16 mouse cellular contexts compared by ENCODE assay signal in genomic region chr11:87163751-87164150, GRCm38 (mm10).
"Had no signal": no experiment of that assay in that cellular context is flagged by ENCODE, and none has a peak within 500 bp of the region (broad histone marks: within the 10 kb centered on the region; RNA-seq: fewer than 3 reads in every experiment).

No protein-coding gene starts in this region.

- H3K4me3 ChIP-seq: neural tube, embryonic 13.5 days; neural tube, embryonic 15.5 days; stomach, embryonic 15.5 days had no signal

- H3K27me3 ChIP-seq: neural tube, embryonic 13.5 days; neural tube, embryonic 15.5 days; stomach, embryonic 15.5 days had no signal

- H3K9me3 ChIP-seq: neural tube, embryonic 15.5 days; stomach, embryonic 15.5 days had no signal

- H3K4me2 ChIP-seq: neural tube, embryonic 13.5 days; neural tube, embryonic 15.5 days; stomach, embryonic 15.5 days had no signal

- H3K9ac ChIP-seq: neural tube, embryonic 13.5 days; neural tube, embryonic 15.5 days; stomach, embryonic 15.5 days had no signal

- H3K4me1 ChIP-seq: neural tube, embryonic 13.5 days; neural tube, embryonic 15.5 days; stomach, embryonic 15.5 days had no signal

- H3K27ac ChIP-seq: neural tube, embryonic 13.5 days; neural tube, embryonic 15.5 days; stomach, embryonic 15.5 days; stomach, postnatal 0 days had no signal

- DNase-seq: retina, postnatal 1 day; right cerebral cortex, adult 18-20 months; right cerebral cortex, postnatal 14 days; right cerebral cortex, postnatal 25 days; right cerebral cortex, postnatal 4 days; spleen, adult 18-20 months; thymus, adult 18-20 months; thymus, adult 2 months; thymus, postnatal 14 days; thymus, postnatal 25 days; thymus, postnatal 36 days; thymus, postnatal 4 days had no signal
